Mouse (Mus musculus) megakaryocyte-erythroid progenitor cell, adult 5 weeks (primary cell): Measurements from ENCODE around the gene Daam2. TPM values are rescaled to one million over a fixed set of nuclear protein-coding genes. Genes with fewer than 3 reads are reported as not detected.

Experiments
- polyA plus RNA-seq: library from polyadenylated mRNA; stranded (reverse); fragments of >175 nt; gene quantifications from 2 replicates; pipeline ENCODE4 v1.2.3, GENCODE M21; 2012

Daam2 gene
- polyA plus RNA-seq = not detected in 2 replicates

GRCm38 (mm10) chr17:49563830-49564470, at the start of gene Daam2:
TSS of gene Daam2 (minus strand) at chr17:49564343.

GRCm38 (mm10) chr17:49428239-49428688, 135.9 kb downstream of the Daam2 start, which contains the start of gene Mocs1:
TSS of gene Mocs1 (plus strand) at chr17:49428362.

Other genes with a start within 250 kb of the Daam2 start
- gene Mocs1, start 136.0 kb downstream of the Daam2 start, polyA plus RNA-seq = 29.9 and 36.3 TPM in 2 replicates
- not detected in 2 replicates for gene Kif6, start 50.8 kb upstream of the Daam2 start, polyA plus RNA-seq